Comparison of ENCODE assay signal across 8 mouse cellular contexts in genomic region chr11:102623876-102624789, GRCm38 (mm10). TPM values are rescaled to one million over a fixed set of nuclear protein-coding genes. Genes with fewer than 3 reads are reported as not detected.
A peak's percentile ranks its signal among the peaks of the same experiment; 100 is the strongest.
DNase-seq lines count a peak whose midpoint lies in the region; ATAC-seq lines count a peak whose summit lies in the region.

No protein-coding gene starts in this region.

- H3K9ac ChIP-seq in embryonic facial prominence, embryonic 15.5 days, result no peak overlapping the region
- peak overlapping the region; percentile 35; the same call in 1 of the 2 replicates for H3K9ac ChIP-seq in hindbrain, embryonic 12.5 days
- H3K9ac ChIP-seq in limb, embryonic 15.5 days, result no peak overlapping the region

- 4% methylated on average over 17 of the region's 17 CpGs for WGBS in embryonic facial prominence, embryonic 15.5 days
- WGBS in hindbrain, embryonic 12.5 days, result 7% methylated on average over 17 of the region's 17 CpGs
- WGBS in limb, embryonic 15.5 days, result 6% methylated on average over 17 of the region's 17 CpGs

- no peaks in the 10 kb centered on the region for H3K36me3 ChIP-seq in embryonic facial prominence, embryonic 15.5 days
- no peaks in the 10 kb centered on the region for H3K36me3 ChIP-seq in hindbrain, embryonic 12.5 days
- no peaks in the 10 kb centered on the region for H3K36me3 ChIP-seq in limb, embryonic 15.5 days

- no peaks in the 10 kb centered on the region for H3K27me3 ChIP-seq in embryonic facial prominence, embryonic 15.5 days
- H3K27me3 ChIP-seq in hindbrain, embryonic 12.5 days, result peaks cover 7% of the 10 kb centered on the region; the same call in 1 of the 2 replicates
- H3K27me3 ChIP-seq in limb, embryonic 15.5 days, result no peaks in the 10 kb centered on the region

- peaks cover 32% of the 10 kb centered on the region for H3K4me1 ChIP-seq in embryonic facial prominence, embryonic 15.5 days
- H3K4me1 ChIP-seq in hindbrain, embryonic 12.5 days, result peaks cover 26% of the 10 kb centered on the region
- H3K4me1 ChIP-seq in limb, embryonic 15.5 days, result peaks cover 37% of the 10 kb centered on the region

- H3K4me3 ChIP-seq in embryonic facial prominence, embryonic 15.5 days (replicated peaks), result peak overlapping the region; percentile 26
- no peak overlapping the region for H3K4me3 ChIP-seq in hindbrain, embryonic 12.5 days
- peak overlapping the region; percentile 29 for H3K4me3 ChIP-seq in limb, embryonic 15.5 days

- 0 out of 2 replicates have a peak, but pooled peaks cover 3% of the 10 kb centered on the region for H3K9me3 ChIP-seq in embryonic facial prominence, embryonic 15.5 days (replicated peaks)
- 0 out of 2 replicates have a peak, but pooled peaks cover 3% of the 10 kb centered on the region for H3K9me3 ChIP-seq in hindbrain, embryonic 12.5 days (replicated peaks)
- peaks cover 6% of the 10 kb centered on the region; the same call in 1 of the 2 replicates for H3K9me3 ChIP-seq in limb, embryonic 15.5 days

- peak overlapping the region; percentile 94 for H3K27ac ChIP-seq in embryonic facial prominence, embryonic 15.5 days (replicated peaks)
- peak overlapping the region; percentile 83 for H3K27ac ChIP-seq in hindbrain, embryonic 12.5 days
- H3K27ac ChIP-seq in limb, embryonic 15.5 days, result peak overlapping the region; percentile 93

- ATAC-seq in embryonic facial prominence, embryonic 15.5 days (ENCODE audit: insufficient number of reproducible peaks, low FRiP score, low TSS enrichment, low read depth), result peak; percentile 92
- peak; percentile 83 for ATAC-seq in hindbrain, embryonic 12.5 days (ENCODE audit: low FRiP score)
- peak; percentile 94 for ATAC-seq in limb, embryonic 15.5 days (ENCODE audit: insufficient number of reproducible peaks, low FRiP score, low TSS enrichment, low read depth)

- peak; percentile 25 for DNase-seq in adrenal gland, postnatal 10 days
- no peak for DNase-seq in adrenal gland, adult (ENCODE audit: inconsistent age in 2 of 2, low spot score in 1 of 2)
- peak; percentile 84 for DNase-seq in retina, postnatal 1 day
- no peak for DNase-seq in cerebellum, adult 9-10 months
- no peak for DNase-seq in layer of hippocampus, postnatal 25 days (ENCODE audit: extremely low spot score in 1 of 2, low spot score in 1 of 2)

- peak overlapping the region; percentile 30 for H3K4me2 ChIP-seq in embryonic facial prominence, embryonic 15.5 days (replicated peaks)
- H3K4me2 ChIP-seq in hindbrain, embryonic 12.5 days (replicated peaks), result peak overlapping the region; percentile 27
- peak overlapping the region; percentile 40 for H3K4me2 ChIP-seq in limb, embryonic 15.5 days

RNA-seq across cellular contexts. Expression of gene Fzd2, which starts 19.9 kb away (rescaled TPM):
- total RNA-seq in adrenal gland, postnatal 10 days (2021), result 1 to 10 TPM; 6.3 to 7.2 TPM
- 45.8 and 47.6 TPM in 2 replicates for polyA plus RNA-seq in embryonic facial prominence, embryonic 15.5 days (2015; fragmentation: Nextera tagmentation; extraction: Ambion mirVana)
- 39.9 and 40.8 TPM in 2 replicates for polyA plus RNA-seq in hindbrain, embryonic 12.5 days (2016; fragmentation: Nextera tagmentation; extraction: Ambion mirVana)
- polyA plus RNA-seq in limb, embryonic 15.5 days (2015; fragmentation: Nextera tagmentation; extraction: Ambion mirVana), result 41.0 and 48.5 TPM in 2 replicates
- 1 to 10 TPM; 6.6 to 9.9 TPM for total RNA-seq in layer of hippocampus, postnatal 25 days (2021)

RNA-seq across cellular contexts. Expression of gene Meioc, which starts 39.4 kb away (rescaled TPM):
- total RNA-seq in adrenal gland, postnatal 10 days (2021), result not detected
- 0.58 and 0.80 TPM in 2 replicates for polyA plus RNA-seq in embryonic facial prominence, embryonic 15.5 days (2015; fragmentation: Nextera tagmentation; extraction: Ambion mirVana)
- 0.82 and 1.1 TPM in 2 replicates for polyA plus RNA-seq in hindbrain, embryonic 12.5 days (2016; fragmentation: Nextera tagmentation; extraction: Ambion mirVana)
- 0.81 and 0.90 TPM in 2 replicates for polyA plus RNA-seq in limb, embryonic 15.5 days (2015; fragmentation: Nextera tagmentation; extraction: Ambion mirVana)
- not detected for total RNA-seq in layer of hippocampus, postnatal 25 days (2021)

RNA-seq across cellular contexts. Expression of gene Gm11627, which starts 44.9 kb away (rescaled TPM):
- total RNA-seq in adrenal gland, postnatal 10 days (2021), result under 1 TPM; 0.51 to 0.64 TPM
- 11.1 and 12.0 TPM in 2 replicates for polyA plus RNA-seq in embryonic facial prominence, embryonic 15.5 days (2015; fragmentation: Nextera tagmentation; extraction: Ambion mirVana)
- polyA plus RNA-seq in hindbrain, embryonic 12.5 days (2016; fragmentation: Nextera tagmentation; extraction: Ambion mirVana), result 4.3 and 4.8 TPM in 2 replicates
- 10.7 and 11.3 TPM in 2 replicates for polyA plus RNA-seq in limb, embryonic 15.5 days (2015; fragmentation: Nextera tagmentation; extraction: Ambion mirVana)
- 1 to 10 TPM; 3.1 to 3.7 TPM for total RNA-seq in layer of hippocampus, postnatal 25 days (2021)

Comparison
In these comparisons a context has a peak if more than half of its experiments do, and no peak if none do; other contexts are left out.
1. DNase-seq: peak in adrenal gland, postnatal 10 days (single experiment) and retina, postnatal 1 day (single experiment); none in adrenal gland, adult (0 of 2), cerebellum, adult 9-10 months (single experiment) and layer of hippocampus, postnatal 25 days (0 of 2).
2. Peak in every context shown above with its lines, with median percentiles within 50 percentile points of each other: ATAC-seq, H3K27ac ChIP-seq and H3K4me2 ChIP-seq.